Mouse (Mus musculus): ENCODE results near the gene Ulk4. TPM values are rescaled to one million over a fixed set of nuclear protein-coding genes. Genes with fewer than 3 reads are reported as not detected.

Ulk4 gene
- polyA plus RNA-seq, 1 experiment from 2014 or later, result 143 TPM

- WGBS, result 53% methylated on average over 10 of the region's 10 CpGs
- H3K36me3 ChIP-seq, result no peaks in the 10 kb centered on the region
- H3K9me3 ChIP-seq (replicated peaks), result no peaks in the 10 kb centered on the region
- H3K27ac ChIP-seq (replicated peaks), result no peak overlapping the region
- no peak overlapping the region for H3K9ac ChIP-seq
- no peak overlapping the region for H3K4me2 ChIP-seq (replicated peaks)
- peaks cover 53% of the 10 kb centered on the region for H3K4me1 ChIP-seq
- no peaks in the 10 kb centered on the region for H3K27me3 ChIP-seq
- ATAC-seq (ENCODE audit: insufficient number of reproducible peaks, low FRiP score, low TSS enrichment, low read depth), result no peak
- no peak overlapping the region for H3K4me3 ChIP-seq (replicated peaks)
These were observed 35.4 kb upstream of the Ulk4 start for GRCm38 (mm10) chr9:121312237-121312891.

DNA sequence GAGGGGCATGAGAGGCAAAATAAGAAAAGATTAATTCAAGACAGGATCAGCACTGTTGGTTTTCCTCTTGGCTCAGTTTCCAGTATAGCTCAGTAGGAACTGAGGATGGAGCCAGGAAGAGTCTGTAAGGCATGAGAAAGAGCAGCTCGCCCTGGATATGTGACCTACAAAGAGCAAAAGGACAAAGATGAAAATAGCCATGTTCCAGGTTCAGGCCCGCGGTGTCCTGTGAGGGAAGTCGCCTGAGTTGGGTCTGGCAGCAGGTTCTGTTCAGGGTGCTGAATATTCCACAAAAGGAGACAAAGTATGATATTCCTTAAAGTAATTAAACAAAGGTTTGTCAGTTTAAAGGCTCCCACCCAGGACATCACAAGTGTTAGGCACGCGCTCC, 34.8 kb upstream of the Ulk4 start:
- Histone ChIP-seq H3K36me3 (no peaks in the 10 kb centered on the region), H3K4me3 (replicated peaks) (no peak overlapping the region), H3K9ac (no peak overlapping the region), H3K27me3 (no peaks in the 10 kb centered on the region), H3K27ac (replicated peaks) (no peak overlapping the region), H3K9me3 (replicated peaks) (no peaks in the 10 kb centered on the region), H3K4me1 (peaks cover 48% of the 10 kb centered on the region), H3K4me2 (replicated peaks) (no peak overlapping the region)
- no peak for ATAC-seq (ENCODE audit: insufficient number of reproducible peaks, low FRiP score, low TSS enrichment, low read depth)
- WGBS, result 70% methylated on average over 6 of the region's 6 CpGs

- no peak for ATAC-seq (ENCODE audit: insufficient number of reproducible peaks, low FRiP score, low TSS enrichment, low read depth)
- WGBS, result 71% methylated on average over 7 of the region's 7 CpGs
- no peaks in the 10 kb centered on the region for H3K27me3 ChIP-seq
- peaks cover 36% of the 10 kb centered on the region for H3K4me1 ChIP-seq
- H3K9me3 ChIP-seq (replicated peaks), result no peaks in the 10 kb centered on the region
- H3K36me3 ChIP-seq, result no peaks in the 10 kb centered on the region
- H3K4me3 ChIP-seq (replicated peaks), result no peak overlapping the region
- H3K27ac ChIP-seq (replicated peaks), result no peak overlapping the region
- H3K4me2 ChIP-seq (replicated peaks), result no peak overlapping the region
- H3K9ac ChIP-seq, result no peak overlapping the region
These were observed 33.5 kb upstream of the Ulk4 start for GRCm38 (mm10) chr9:121310501-121310900.

DNA sequence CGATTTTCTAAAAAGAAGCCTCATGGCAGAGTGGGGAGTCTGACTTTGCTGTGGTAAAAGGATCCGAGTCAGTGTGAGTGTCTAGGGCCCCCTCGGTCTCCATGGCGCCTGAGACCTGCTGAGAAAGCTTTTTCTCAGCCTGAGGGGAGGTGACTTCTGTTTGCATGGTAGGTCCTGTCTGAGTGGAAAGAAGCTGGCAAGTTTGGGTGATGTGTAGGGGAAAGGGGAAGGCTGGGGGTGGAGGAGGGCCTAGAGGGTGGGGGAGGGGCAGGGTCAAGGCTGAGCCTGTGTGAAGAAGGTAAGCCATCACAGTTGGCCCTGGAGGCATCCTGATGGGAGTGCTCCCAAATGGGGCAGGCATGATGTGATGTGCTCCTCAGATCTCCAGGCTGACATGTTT, 32.3 kb upstream of the Ulk4 start:
- no peaks in the 10 kb centered on the region for H3K36me3 ChIP-seq
- no peak overlapping the region for H3K4me3 ChIP-seq (replicated peaks)
- no peak overlapping the region for H3K27ac ChIP-seq (replicated peaks)
- WGBS, result 43% methylated on average over 4 of the region's 4 CpGs
- ATAC-seq (ENCODE audit: insufficient number of reproducible peaks, low FRiP score, low TSS enrichment, low read depth), result no peak
- no peak overlapping the region for H3K4me2 ChIP-seq (replicated peaks)
- H3K4me1 ChIP-seq, result peaks cover 24% of the 10 kb centered on the region
- H3K27me3 ChIP-seq, result no peaks in the 10 kb centered on the region
- H3K9me3 ChIP-seq (replicated peaks), result no peaks in the 10 kb centered on the region
- H3K9ac ChIP-seq, result no peak overlapping the region

DNA sequence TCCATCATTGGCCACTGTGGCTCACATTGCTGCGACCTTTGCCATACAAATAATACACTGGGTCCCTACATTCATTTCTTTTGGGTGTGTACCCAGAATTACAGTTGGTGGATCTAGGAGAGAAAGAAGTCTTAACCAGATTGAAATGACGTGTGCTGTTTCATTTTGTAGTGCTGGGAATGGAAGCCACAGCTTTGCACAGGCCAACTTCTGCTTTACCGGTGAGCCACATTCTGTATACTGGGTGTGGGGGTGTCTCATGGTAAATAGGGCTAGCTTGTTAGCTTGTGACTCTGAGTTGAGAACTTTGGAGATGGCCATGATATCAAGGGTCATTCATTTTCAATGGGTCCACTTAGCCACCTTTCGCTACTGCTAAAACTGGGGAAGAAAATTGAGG, 28.5 kb upstream of the Ulk4 start:
- H3K27me3 ChIP-seq, result no peaks in the 10 kb centered on the region
- H3K4me3 ChIP-seq (replicated peaks), result no peak overlapping the region
- no peak overlapping the region for H3K4me2 ChIP-seq (replicated peaks)
- peaks cover 19% of the 10 kb centered on the region; the same call in 1 of the 2 replicates for H3K4me1 ChIP-seq
- H3K36me3 ChIP-seq, result no peaks in the 10 kb centered on the region
- H3K9ac ChIP-seq, result no peak overlapping the region
- H3K9me3 ChIP-seq (replicated peaks), result no peaks in the 10 kb centered on the region
- WGBS, result 93% methylated on average over 4 of the region's 4 CpGs
- no peak overlapping the region for H3K27ac ChIP-seq (replicated peaks)
- ATAC-seq (ENCODE audit: insufficient number of reproducible peaks, low FRiP score, low TSS enrichment, low read depth), result no peak

- 79% methylated on average over 10 of the region's 10 CpGs for whole genome bisulfite sequencing
- Histone ChIP-seq H3K4me3 (replicated peaks) (no peak overlapping the region), H3K36me3 (no peaks in the 10 kb centered on the region), H3K27me3 (no peaks in the 10 kb centered on the region), H3K27ac (replicated peaks) (no peak overlapping the region), H3K9me3 (replicated peaks) (no peaks in the 10 kb centered on the region), H3K4me1 (peaks cover 28% of the 10 kb centered on the region), H3K4me2 (replicated peaks) (no peak overlapping the region), H3K9ac (no peak overlapping the region)
- ATAC-seq (ENCODE audit: insufficient number of reproducible peaks, low FRiP score, low TSS enrichment, low read depth), result no peak
These were observed 27.5 kb upstream of the Ulk4 start for GRCm38 (mm10) chr9:121304520-121304919.

DNA sequence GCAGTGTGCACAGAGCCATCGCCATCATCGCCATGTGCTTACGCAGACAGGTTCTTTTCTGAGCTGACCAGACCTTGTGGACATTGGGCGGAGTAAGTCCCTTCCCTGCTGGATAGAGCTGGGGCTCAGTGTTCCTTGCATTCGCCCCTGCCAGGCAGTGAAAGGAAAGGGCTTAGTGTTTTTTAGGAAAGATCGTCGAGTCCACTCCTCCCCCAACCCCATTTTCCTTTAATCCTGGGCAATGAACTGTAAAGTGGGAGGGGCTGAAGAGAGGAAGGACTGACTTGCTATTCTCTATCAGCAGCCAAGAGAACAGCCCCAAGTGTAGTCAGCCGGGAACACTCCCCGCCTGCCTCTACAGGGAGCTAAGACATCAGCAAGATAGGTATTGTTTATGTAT, 26.8 kb upstream of the Ulk4 start:
- 46% methylated on average over 9 of the region's 9 CpGs for WGBS
- no peaks in the 10 kb centered on the region for H3K36me3 ChIP-seq
- no peak overlapping the region for H3K4me3 ChIP-seq (replicated peaks)
- H3K4me1 ChIP-seq, result peaks cover 36% of the 10 kb centered on the region
- H3K4me2 ChIP-seq (replicated peaks), result no peak overlapping the region
- no peak overlapping the region for H3K27ac ChIP-seq (replicated peaks)
- H3K9me3 ChIP-seq (replicated peaks), result no peaks in the 10 kb centered on the region
- no peak overlapping the region for H3K9ac ChIP-seq
- H3K27me3 ChIP-seq, result no peaks in the 10 kb centered on the region
- no peak for ATAC-seq (ENCODE audit: insufficient number of reproducible peaks, low FRiP score, low TSS enrichment, low read depth)

DNA sequence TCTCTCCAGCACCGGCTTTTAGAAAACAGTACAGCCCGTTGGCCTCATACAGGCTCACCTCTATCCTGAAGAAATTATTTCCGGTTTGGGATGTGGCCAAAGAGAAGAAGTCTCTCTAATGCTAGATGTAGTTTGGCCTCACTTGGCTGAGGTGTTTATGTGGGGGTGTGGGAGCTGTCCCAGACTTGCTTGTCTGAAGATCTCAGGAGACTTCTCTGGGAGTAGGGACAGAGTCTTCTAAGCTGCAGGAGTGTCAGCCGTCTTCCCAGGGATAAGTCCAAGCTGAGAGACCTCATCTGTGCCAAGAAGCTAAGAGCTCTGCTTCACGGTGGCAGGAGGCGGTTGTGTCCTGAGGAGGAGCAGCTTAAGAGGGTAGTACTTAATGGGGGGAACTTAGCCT, 26.1 kb upstream of the Ulk4 start:
- H3K9me3 ChIP-seq (replicated peaks), result no peaks in the 10 kb centered on the region
- H3K27me3 ChIP-seq, result no peaks in the 10 kb centered on the region
- WGBS, result 58% methylated on average over 6 of the region's 6 CpGs
- no peak overlapping the region for H3K4me3 ChIP-seq (replicated peaks)
- no peak overlapping the region; the same call in 1 of the 2 replicates for H3K27ac ChIP-seq (replicated peaks)
- no peaks in the 10 kb centered on the region for H3K36me3 ChIP-seq
- no peak overlapping the region for H3K4me2 ChIP-seq (replicated peaks)
- peaks cover 42% of the 10 kb centered on the region for H3K4me1 ChIP-seq
- ATAC-seq (ENCODE audit: insufficient number of reproducible peaks, low FRiP score, low TSS enrichment, low read depth), result no peak
- no peak overlapping the region for H3K9ac ChIP-seq

DNA sequence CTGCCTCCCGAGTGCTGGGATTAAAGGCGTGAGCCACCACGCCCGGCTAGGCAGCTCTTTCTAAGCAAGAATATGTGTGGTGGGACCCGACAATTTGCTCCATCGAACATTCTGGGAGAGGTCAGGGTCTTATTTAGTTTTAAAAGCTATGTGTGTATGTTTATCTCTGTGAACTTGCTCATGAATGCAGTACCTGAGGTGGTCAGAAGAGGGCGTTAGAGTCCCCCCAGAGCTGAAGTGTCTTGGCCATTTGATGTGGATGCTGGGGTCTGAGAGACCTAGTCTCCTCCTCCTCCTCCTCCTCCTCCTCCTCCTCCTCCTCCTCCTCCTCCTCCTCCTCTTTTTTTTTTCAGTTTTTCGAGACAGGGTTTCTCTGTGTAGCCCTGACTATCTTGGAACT, 25.5 kb upstream of the Ulk4 start:
- WGBS, result 84% methylated on average over 7 of the region's 8 CpGs
- Histone ChIP-seq H3K27ac (replicated peaks) (no peak overlapping the region), H3K36me3 (no peaks in the 10 kb centered on the region), H3K27me3 (no peaks in the 10 kb centered on the region), H3K9ac (no peak overlapping the region), H3K4me3 (replicated peaks) (no peak overlapping the region), H3K4me1 (peaks cover 45% of the 10 kb centered on the region), H3K9me3 (replicated peaks) (no peaks in the 10 kb centered on the region), H3K4me2 (replicated peaks) (no peak overlapping the region)
- ATAC-seq (ENCODE audit: insufficient number of reproducible peaks, low FRiP score, low TSS enrichment, low read depth), result no peak

DNA sequence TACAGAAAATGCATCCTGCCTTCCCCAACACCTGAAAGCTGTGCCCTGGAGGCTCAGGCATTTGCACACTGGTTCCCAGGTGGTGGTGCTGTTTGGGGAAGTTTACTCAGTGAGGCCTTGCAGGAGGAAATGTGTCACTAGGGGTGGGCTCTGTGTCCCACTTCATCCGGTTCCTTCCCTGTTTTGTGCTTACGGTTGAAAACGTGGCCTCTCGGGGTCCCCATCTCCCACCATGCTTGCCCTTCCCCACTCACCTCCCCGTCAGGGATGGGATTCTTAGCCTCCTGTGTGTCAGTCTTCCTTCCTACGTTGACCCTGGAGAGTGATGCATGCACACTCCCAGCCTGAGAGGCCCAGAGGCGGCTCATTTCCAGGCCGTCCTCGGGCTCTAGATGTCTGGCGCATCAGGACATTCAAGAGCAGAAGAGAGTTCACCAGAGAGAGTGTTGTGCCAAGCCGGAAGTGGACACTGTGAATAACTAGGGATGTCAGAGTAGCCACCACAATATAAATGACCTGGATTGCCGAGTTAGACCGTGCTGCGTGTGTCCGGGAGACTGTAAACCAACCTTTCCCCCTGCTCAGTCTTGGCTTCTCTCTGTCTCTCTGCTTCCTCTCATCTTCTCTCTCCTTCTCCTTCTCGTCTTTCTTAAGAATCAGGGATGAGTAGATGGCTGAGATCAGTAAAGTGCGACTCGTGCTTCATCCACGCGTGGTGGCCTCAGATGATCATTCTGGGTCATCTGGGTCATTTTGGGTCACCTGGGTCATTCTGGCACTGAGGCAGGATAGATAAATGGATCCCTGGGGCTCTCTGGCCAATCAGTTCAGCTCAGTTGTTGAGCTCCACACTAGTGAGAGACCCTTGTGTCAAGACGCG, 24.3 kb upstream of the Ulk4 start:
- Histone ChIP-seq H3K36me3 (no peaks in the 10 kb centered on the region), H3K9me3 (replicated peaks) (no peaks in the 10 kb centered on the region), H3K4me1 (peaks cover 49% of the 10 kb centered on the region), H3K27ac (replicated peaks) (no peak overlapping the region), H3K27me3 (no peaks in the 10 kb centered on the region), H3K4me3 (replicated peaks) (no peak overlapping the region), H3K9ac (no peak overlapping the region), H3K4me2 (replicated peaks) (no peak overlapping the region)
- WGBS, result 75% methylated on average over 22 of the region's 22 CpGs
- no peak for ATAC-seq (ENCODE audit: insufficient number of reproducible peaks, low FRiP score, low TSS enrichment, low read depth)

DNA sequence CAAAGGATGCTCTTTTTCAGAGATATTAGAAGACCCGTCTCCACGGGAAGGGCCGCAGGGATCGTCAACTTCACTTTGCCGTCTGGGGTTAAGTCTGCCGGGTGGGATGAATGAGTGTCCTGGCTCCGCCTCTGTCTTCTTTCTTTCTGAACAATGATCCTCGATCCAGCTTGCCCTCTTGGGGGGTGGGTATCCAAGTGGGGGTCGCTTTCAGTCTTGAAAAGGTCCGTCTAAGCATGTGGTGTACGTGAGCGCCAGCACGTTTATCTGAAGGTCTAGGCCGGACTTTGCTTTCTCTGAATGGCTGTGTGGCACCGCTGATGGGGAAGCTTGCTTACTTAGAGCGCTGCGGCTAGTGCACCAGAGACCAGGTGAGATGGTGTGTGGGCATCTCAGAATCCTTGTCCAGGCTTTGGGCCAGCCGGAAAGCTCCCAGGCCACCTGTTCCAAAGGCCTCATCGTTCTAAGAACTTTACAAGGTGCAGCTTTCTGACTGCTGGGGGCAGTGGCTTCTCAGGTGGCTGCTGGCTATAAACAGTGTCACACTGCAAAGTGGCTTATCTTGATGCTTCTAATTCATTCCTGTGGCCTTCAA, 23.1 kb upstream of the Ulk4 start:
- H3K4me3 ChIP-seq (replicated peaks), result no peak overlapping the region
- H3K9ac ChIP-seq, result no peak overlapping the region
- H3K4me1 ChIP-seq, result peaks cover 49% of the 10 kb centered on the region
- no peaks in the 10 kb centered on the region for H3K9me3 ChIP-seq (replicated peaks)
- H3K4me2 ChIP-seq (replicated peaks), result no peak overlapping the region; the same call in 1 of the 2 replicates
- no peaks in the 10 kb centered on the region for H3K27me3 ChIP-seq
- ATAC-seq (ENCODE audit: insufficient number of reproducible peaks, low FRiP score, low TSS enrichment, low read depth), result no peak
- WGBS, result 64% methylated on average over 19 of the region's 19 CpGs
- H3K27ac ChIP-seq (replicated peaks), result no peak overlapping the region
- no peaks in the 10 kb centered on the region for H3K36me3 ChIP-seq
